Mouse (Mus musculus) CD4-positive, CD25-positive, alpha-beta regulatory T cell, adult 2 months (primary cell): ENCODE measurements around the gene Prpf31.
"Not testable (repeated sequence)": the region's sequence is repeated elsewhere in the genome, so short reads cannot be mapped to it uniquely, and the experiment has no call there.

Experiments
- DNase-seq: peaks from one replicate; pipeline ENCODE4 v3.0.0-alpha.2; 2012; ENCODE audit warnings: low read depth, low spot score

Prpf31 gene

DNA sequence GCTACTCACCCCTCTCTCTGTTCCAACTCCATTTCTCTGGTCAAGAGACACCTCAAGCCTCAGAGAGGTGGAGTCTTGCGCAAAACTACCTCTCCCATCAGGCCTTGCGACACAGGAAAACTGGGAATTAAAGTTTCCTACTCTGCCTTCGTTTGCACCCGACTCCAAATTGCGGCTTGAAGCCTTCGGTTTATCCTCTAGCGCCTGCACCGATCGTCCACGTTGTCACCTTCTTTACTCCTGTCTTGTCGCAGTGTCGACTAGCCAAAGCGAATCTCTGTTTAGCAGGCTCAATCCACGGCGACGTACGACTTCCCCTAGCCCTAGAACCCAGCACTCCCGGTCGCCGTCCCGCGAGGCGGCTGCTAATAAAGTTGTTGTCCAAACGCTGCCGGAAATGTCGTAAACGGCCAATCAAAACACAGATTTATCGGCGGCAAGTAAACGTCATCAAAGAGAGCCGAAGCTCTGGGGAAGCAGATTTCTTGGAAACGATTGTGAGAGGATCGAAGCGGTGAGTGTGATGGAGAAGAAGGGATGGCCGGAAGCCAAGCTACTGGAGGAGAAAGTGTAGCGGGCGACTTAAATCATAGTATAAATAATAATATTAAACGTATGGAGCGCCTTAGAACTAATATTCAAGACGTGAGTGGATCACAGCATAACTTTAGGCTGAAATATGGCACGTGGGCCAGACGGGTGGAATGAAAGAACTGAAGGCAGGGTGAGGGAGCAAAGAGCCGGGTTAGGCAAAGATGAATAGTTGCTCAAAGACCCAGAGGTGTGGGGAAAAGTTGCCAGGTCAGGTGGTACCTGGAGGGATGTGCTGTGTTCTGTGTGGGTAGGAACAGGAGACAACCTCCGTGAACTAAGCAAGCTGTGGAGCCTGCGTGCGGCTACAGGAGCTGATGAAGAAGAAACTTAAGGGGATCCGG is at the start of gene Prpf31, which contains the start of gene Tfpt:
Gene Prpf31 (plus strand): TSS at position 443 of the 935 bp plus-strand sequence.
Gene Tfpt (minus strand): TSS at position 387 of the 935 bp plus-strand sequence.
- peak; percentile 94 for DNase-seq

DNA sequence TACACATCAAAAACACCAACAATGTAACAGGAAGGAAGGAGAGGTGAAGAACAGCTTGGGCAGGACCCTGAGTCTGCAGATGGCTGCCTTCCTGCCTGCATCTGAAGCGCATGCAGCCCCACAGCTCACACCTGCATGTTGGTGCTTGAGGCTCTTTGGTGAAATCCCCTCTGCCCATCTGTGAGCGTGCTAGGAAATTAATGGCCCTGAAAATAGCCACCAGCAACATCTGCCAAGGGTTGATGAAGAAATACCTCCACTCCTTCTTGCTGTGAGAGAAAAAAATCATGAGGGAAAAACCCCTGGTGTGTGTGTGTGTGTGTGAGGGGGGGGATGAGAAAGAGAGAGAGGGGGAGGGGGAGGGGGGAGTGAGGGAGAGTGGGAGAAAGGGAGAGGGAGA is 49.8 kb upstream of the Prpf31 start:
- DNase-seq: no peak

DNA sequence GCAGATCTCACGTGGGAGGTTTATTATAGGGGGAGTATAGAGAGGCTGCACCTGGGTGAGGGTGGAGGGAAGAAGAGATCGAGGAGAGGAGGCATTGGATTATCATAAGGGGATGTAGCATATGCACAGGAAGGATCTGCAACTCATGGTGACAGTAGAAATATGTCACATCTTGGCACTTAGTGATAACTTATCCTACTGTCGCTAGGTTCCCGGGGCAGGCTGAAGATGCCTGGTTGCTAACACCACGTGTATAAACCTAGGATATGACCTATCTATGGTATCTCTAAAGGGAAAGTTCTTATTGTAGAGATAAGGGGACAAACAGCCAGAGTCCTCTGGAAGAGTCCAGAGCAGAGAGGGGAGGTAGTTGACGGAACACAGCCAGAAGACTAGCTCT is 44.0 kb upstream of the Prpf31 start:
- no peak for DNase-seq

DNA sequence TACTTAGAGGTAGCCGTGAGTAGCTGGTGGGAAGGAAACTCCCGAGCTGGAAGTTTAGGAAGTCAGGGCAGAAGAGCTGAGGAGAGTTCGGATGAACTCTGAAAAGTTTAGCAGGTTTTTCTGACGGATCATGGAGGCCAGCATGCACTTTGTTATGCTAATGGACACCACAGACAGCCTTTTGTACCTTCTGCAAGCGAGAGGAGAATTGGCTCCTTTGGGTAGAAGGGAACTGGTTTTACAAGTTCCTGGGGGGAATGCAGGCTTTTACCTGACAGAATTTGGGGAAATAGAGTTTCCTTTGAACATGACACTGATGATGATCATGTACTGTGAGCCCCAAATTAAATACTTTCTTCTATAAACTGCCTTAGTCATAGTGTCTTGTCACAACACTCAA is 43.5 kb upstream of the Prpf31 start:
- DNase-seq: no peak

DNA sequence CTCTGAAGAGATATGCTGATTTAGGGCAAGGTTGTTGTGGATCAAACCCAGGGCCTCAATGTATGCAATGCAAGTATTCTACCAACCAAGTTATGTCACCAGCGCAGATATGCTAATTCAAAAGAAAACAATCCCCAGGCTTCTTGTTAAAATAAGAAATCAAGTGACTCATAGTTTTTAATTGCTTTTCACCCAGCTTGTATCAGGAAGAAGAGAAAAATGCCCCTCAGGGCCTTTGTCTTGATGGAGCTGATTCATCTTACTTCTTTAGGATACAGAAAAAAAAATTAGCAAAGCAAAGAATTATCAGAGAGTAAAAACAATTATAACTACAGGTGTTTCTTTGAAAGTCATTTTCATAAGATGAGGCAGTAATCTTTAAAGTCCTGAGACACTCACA is 42.5 kb upstream of the Prpf31 start:
- no peak for DNase-seq

DNA sequence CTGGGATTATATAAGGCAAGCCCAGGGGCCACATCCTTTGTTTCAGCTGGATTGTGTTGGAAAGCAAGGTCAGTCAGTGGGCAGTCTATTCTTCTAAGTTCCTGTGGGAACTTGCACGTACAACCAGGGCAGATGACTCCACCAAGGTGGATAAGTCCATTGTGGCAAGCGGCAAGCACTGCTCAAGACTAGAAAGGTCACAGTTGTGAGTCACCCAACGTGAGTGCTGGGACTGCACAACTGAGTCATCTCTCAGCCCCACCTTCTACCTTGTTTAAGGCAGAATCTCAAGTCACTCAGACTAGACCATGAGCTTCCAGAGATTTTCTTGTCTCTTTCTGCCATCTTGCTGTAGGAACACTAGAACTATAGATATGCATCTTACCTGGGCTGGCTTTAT is 39.2 kb upstream of the Prpf31 start:
- DNase-seq: no peak

DNA sequence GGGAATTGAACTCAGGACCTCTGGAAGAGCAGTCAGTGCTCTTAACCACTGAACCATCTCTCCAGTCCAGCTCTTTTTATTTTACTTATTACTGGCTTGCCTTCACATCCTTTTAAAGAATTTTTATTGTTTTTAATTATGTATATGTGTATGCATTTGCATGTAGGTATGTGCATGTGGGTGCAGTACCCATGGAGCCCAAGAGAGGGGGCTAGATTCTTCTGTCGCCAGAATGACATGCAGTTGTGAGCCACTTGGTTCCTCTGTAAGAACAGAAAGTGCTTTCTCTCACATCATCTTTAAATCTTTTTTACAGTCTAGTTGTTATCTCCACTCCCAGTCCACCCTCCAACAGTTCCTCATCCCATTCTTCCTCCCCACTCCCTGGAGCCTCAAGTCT is 38.3 kb upstream of the Prpf31 start:
- peak; percentile 10 for DNase-seq

DNA sequence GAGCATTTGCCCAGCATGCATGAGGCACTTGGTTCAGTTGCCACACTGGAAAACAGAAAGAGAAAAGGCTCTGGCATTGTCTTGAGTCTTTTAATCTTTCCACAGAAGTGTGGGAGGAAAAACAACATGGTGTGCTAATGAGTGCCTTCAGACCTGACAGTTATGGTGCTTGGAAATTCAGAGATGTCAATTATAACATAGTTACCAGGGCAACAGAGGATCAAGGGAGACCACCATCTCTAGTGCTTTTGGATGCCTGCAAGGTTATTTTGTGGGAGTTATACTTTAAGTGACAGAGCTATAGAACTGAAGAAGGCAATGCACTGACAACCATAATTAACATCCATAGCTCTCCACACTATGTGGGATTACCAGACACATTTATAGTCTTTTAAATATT is 35.9 kb upstream of the Prpf31 start:
- no peak for DNase-seq

DNA sequence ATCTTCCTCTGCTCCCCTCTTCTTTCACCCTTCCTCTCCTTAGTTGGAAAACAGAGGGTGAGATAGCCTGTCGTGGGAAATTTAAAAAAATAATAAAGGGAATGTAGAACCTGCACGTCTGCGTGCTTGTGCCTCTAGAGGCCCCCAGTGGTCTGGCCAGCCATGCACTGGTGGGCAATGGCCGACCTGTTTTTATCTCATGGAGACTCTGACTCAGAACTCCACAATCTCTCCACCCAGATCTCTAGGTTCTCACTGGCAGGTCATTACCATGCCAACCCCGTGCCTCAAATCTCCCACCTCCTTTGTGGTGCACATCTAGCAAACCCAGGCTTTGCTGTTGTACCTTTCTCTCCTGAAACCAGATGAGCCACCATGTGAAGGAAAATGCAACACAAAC is 35.1 kb upstream of the Prpf31 start:
- DNase-seq: peak; percentile 26

DNA sequence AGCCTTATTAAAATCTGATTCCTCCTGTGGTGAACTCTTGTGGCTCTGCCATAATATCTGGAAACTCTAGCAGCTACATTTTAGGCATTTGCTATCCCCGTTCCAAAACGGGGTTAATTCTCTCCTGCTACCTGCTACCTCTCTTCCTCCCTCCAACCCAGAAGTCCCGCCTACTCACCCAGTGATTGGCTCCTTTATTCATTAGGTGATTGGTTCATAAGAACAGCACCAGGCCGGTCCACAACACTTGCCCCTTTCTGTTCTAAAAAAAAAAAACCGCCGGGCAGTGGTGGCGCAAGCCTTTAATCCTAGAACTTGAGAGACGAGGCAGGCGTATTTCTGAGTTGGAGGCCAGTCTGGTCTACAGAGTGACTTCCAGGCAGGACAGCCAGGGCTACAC is 34.6 kb upstream of the Prpf31 start:
- peak; percentile 61 for DNase-seq

DNA sequence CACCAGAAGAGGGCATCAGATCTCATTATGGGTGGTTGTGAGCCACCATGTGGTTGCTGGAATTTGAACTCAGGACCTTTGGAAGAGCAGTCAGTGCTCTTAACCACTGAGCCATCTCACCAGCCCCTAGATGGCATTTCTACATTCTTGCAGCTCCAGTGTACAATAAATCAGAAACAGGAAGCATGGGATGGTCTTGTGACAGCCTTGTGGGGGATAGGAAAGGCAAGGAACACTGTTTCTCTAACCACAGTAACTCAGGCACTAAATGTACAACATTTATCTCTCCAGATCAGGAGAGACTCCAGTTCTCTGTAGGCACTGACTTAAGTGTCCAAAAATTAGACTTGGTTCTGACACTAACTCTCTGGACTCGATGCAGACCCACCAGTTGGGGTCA is 32.0 kb upstream of the Prpf31 start:
- DNase-seq: not testable (repeated sequence)

DNA sequence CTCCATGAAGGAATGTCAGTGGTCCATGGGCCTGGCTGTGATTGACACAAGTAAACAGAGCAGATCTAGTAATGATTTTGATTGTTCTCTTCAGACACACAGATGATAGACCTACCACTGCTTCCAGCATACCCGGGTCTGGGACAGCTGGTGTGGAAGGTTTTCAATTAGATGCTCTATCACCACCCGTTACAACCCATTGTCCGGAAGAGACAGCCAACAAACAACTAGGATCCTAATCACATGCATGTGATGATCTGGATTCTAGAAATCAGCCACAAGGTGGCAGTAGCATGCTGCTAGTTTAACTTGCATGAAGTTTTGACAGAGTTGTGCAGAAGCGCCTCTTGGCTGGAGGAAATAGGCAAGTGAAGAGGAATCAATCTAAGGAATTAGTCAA is 28.7 kb upstream of the Prpf31 start:
- DNase-seq: peak; percentile 86

DNA sequence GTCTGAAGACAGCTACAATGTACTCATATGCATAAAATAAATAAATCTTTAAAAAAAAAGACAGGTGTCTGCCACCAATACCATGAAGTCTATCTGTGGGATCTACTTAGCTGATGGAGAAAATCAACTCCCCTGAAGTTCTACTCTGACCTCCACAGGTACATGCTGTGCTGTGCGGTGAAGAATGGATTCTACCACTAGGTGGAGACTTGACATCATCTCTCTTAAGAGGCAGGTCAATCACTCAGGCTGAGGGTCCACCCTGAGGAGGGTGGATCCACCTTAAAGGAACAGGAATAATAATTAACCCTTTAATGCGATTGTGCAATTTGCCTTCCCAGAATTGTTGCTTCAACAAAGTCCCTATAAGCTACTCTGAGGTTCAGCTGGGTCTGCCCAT is 23.0 kb upstream of the Prpf31 start:
- peak; percentile 66 for DNase-seq

DNA sequence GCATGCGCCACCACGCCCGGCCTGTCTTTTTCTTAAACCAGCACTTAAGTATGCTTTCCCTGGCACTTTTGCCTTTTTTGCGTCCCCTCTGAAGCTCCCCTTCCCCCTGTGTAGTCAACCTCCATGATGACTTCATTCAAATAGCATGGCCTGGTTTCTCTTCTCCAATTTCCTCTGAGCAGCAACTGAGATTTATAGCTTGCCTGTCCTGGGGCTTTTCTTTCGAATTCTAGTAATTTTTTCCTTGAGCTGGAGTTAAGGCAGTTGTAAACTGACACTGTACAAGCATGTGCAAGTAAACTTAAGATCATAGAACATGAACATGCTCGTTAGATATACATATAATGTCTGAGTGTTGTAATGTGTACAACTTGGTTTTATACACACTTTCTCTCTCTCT is 22.4 kb upstream of the Prpf31 start:
- DNase-seq: no peak

DNA sequence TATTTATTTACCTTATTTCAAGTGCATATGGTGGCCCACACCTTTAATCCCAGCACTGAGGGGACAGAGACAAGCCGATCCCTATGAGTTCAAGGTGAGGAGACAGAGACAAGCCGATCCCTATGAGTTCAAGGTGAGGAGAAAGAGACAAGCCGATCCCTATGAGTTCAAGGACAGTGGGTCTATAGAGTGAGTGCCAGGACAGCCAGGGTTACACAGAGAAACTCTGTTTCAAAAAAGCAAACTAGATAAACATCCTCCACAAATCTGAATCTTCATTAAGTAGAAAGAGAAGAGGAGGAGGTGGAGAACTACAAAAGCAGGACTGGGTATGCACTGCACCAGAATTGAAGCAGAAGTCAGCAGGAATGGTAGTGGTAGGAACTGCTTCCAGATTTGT is 21.1 kb upstream of the Prpf31 start:
- no peak for DNase-seq

DNA sequence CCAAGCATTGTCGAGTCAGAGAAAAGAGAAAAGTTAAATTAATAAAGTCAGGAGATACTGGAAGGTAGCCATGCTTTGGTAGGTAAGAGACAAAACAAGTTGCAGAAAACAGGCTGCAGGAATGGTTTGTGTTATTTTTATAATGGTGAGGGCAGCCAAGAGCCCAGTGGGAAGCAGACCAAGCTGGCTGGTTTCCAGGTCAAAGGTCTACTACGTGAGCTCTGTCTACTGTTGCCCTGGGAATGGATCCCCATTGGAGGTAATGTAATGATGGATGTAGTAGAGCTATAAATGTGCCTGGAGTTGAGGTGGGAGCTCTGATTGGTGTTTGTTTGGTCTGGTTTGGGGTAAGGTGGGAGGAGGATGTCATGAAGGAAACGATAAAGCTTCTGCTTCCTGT is 20.7 kb upstream of the Prpf31 start:
- DNase-seq: no peak

DNA sequence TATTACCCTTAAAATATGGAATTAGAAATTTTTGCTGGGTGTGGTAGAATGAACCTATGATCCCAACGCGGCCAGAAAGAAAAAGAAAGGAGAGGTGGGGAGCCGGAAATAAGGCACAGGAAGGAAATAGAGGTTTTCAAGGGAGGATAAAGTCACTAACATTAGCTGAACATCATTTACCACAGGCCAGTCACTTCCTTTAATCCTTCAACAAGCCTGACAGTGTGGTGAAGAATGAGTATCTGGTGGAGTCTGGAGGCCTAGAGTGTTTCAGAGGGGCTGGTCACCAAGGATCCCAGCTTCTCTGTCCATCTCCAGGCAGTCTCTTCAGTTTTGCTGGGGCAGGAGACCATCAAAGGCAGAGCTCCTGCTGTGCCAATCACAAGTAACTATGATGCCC is 19.3 kb upstream of the Prpf31 start:
- no peak for DNase-seq

DNA sequence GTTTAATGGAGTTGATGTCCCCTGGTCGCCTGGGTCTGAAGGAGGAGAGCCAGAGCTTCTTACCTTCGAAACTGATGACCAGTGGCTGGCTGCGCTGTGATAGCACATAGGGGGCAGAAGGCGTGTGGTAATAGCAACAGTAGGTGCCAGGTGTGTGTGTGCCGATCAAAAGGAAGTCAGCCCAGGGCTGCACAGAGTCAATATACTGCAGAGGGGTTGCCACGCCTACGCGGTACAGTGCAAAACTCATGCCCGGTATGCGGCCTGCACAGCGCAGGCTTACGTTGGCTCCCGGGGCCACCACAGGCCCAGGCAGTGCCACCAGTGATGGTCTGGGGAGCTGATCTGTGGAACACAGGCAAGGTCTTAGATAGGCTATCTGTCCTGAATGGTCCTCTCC is 18.8 kb upstream of the Prpf31 start:
- no peak for DNase-seq

DNA sequence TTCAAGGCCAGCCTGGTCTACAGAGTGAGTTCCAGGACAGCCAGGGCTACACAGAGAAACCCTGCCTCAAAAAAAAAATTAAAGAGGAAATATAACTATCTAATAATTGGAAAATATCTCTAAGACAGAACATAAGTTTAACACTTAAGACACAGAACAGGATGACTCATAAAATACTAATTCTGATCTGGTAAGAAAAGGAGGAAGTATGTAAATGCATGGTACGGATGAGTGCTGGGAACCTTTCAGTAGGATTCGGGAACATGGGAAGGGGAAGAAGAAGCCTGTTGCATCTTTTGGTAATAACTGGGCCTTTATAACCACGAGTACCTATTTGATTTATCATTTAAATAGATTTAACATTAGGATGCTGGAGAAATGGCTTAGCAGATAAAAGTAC is 15.8 kb upstream of the Prpf31 start:
- DNase-seq: no peak

DNA sequence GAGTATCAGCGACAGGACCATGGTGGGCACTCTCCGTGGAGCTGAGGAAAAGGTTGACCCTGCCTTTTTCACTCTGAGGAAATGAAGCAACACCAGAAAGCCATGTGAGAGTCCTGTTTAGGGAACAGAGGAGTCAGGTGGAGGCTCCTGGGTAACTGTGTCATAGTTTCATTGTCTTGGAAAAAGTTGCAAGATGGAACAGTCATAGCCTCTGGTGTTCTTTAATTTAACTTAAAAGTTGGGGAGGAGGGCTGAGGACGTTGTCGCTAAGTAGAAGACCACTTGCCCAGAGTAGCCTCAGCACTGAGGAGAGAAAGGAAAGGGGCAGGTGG is 13.8 kb upstream of the Prpf31 start, which contains the start of gene Oscar:
Gene Oscar (minus strand): TSS at position 101 of the 332 bp plus-strand sequence.
- no peak for DNase-seq

DNA sequence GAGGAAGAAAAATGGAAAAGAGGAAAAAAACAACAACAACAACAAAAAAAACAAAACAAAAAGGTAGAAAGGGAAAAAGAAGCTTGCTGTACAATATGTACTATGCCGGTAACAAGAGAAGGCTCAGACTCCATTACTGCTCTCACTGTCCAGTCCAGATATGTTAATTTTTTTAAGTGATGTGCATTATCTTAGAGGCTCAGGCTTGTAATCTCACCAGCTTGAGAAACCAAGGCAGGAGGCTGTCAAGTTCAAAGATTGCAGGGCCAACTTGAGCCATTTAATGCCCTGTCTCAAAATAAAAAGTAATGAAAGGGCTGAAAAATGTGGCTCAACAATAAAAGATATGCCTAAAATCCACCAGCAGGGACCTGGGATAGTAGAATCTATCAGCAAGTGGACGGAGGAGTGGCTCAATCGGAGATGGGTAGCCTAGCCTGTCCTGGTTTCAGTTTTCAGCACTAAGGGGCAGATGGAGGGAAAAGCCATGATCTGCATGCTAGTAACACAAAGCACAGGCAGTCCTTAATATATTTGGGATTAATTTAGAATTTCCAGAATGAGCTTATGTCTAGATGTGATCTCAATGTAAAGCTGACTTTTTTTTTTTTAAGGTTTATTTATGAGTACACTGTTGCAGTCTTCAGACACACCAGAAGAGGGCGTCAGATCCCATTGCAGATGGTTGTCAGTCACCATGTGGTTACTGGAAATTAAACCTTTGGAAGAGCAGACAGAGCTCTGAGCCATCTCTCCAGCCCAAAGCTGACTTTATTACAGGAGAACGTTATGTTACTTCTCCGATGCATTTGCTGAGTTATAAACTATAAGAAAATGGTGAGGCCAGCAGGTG is 13.2 kb upstream of the Prpf31 start:
- DNase-seq: no peak

DNA sequence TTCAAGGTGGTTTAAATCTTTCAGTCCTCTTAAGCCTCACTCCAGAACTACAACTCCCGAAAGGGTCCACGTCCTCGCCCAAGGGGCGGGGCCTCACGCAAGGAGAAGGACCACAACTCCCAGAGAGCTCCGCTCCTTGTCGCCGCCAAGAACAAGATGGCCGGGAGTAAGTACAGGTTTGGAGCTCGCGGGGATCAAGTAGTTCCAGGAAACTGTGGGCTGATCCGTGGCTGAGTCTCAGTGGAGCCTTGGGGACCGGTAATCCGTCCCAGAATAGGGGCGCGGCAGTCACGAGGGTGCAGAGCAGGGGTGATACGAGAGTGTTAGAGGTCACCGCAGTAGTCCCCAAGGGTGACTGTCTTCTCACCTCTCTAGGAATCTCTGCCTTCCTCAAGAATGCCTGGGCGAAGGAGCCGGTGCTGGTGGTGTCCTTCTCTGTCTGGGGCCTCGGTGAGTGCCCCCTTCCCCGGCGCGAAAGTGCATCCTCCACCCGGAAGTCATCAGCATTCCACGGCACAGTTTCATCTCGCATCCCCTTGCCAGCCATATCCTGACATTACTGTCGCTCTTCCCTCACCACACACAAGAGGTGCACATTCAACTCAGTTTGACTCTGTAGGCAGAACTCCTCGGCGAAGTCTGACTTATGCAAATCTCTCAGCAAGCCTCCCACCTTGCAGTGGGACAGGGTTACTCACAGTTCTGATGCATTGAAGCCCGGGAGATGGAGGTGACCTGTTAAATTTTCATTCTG is 12.4 kb upstream of the Prpf31 start, which contains the start of gene Ndufa3:
Gene Ndufa3 (plus strand): TSS at position 132 of the 754 bp plus-strand sequence.
- DNase-seq: peak; percentile 95
